Mouse (Mus musculus) adrenal gland, postnatal 36 days (tissue): ENCODE results near the gene Fbxl22. TPM values are rescaled to one million over a fixed set of nuclear protein-coding genes. Genes with fewer than 3 reads are reported as not detected.

Experiments used
- DNase-seq, 2 experiments: peaks; one replicate each; pipeline ENCODE4 v3.0.0; 2021; ENCODE audit warnings: mixed read lengths in 1 of 2
- total RNA-seq, 2 experiments: library from RNA; stranded (reverse); gene quantifications; 2 replicates each; pipeline ENCODE4 v1.2.3; 2021

The Fbxl22 gene
- total RNA-seq, 2 experiments from 2014 or later = 0.30 to 0.63 TPM

DNA sequence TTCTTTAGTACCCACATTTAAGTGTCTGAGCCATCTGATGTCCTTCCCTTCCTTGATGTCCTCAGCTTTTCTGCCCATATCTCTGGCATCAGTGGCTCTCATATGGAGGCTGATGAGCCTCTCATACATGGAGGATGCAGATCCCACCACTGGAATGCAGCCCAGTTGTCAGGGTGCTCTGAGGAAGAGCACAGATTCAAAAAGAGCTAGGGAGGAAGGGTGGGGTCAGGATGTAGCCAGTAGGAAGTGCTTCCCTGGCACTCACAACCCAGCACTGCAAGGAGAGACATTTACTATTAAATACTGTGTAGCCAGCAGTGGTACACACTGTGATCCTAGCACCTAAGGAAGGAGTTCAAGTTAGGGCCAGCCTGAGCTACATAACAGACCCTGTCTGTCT, 8.0 kb downstream of the Fbxl22 start:
- no peak for DNase-seq

DNA sequence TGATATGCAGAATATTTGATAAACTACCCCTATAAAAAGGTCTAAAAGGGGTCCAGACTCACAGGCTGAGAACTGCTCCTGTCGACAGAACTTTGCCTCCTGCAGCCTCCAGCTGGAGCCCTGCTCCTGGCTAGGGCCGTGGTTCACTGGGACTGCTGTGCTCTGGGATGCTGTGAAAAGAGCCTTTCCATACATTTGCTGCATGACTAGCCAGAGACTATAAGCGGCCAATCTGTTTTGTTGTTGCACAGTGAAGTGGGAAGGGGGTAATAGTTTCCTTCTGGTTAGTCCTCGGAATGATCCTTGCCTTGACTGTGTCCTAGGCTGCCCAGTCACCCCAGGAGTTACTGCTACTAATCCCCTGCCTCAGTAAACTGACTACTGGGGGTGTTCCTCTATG, 8.4 kb downstream of the Fbxl22 start:
- no peak for DNase-seq

DNA sequence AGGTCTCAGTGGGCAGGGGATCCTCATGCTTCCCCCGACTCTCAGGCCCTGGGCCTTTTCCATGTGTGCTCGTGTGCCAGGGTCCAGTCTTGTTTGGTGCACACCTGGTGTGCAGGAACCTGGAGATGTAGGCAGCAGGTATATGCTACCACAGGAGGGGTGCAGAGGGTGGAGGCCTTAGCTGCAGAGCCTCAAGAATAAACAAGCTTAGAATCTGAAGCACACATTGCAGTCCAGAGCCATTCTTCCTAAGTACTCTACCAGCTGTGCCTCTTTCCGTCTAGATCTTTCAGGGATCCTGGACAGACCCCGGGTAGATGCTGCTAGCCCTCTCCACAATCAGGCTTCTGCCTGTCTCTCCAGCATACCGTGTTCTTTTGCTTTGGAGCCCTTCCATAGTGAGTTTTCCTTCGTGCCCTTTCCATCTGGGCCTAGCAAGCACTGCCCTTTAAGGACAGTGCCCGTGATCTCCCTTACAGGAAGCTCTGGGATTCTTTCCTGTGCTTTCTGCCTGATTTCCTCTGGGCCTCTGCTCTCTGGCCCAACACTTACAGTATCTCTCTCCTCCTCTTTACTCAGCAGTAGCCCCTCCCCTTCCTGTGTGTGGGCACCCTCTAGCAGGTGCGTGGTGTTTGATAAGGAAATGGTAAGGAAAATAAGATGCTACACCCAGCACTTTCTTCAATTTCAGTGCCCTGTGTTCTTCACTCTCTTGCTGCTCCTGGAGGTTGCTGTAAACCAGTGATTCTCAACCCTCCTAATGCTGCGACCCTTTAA, 9.1 kb downstream of the Fbxl22 start:
- DNase-seq = no peak

DNA sequence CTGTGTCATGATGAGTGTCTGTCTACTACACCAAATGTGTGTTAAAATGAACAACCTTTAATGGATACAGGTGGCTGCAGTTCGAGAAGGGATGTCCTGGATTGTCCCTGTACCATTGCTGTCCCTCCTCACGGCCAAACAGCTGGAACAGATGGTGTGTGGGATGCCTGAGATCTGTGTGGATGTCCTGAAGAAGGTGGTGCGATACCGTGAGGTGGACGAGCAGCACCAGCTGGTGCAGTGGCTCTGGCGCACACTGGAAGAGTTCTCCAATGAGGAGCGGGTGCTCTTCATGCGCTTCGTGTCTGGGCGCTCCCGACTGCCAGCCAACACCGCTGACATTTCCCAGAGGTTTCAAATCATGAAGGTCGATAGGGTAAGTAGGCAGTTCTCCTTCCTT, 9.9 kb downstream of the Fbxl22 start:
- no peak for DNase-seq

DNA sequence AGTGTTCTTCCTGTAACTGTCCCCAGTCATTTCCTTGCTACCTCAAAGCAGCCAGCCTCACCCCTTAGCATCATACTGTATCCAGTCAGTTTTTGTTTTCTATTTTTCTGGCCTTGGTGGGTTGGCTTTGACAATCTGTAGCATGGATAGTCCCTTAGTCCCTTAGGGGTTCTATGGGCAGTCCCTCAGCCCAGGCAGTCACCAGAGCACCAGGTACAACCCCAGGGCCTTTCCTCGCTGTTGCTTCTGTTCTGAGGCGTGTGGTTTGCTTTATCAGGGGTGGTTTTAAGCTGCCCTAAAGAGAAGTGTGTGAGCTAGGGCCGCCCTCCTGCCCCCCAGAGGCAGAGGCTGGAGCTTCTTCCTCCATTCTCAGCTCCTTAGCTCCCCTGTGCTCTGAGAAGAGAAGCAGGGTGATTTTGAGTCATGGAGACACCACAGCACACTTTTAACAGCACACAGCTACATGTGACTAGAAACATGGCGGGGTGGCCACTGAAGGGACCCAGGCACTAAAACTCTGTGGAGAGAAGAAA, 10.4 kb downstream of the Fbxl22 start:
- DNase-seq = no peak

DNA sequence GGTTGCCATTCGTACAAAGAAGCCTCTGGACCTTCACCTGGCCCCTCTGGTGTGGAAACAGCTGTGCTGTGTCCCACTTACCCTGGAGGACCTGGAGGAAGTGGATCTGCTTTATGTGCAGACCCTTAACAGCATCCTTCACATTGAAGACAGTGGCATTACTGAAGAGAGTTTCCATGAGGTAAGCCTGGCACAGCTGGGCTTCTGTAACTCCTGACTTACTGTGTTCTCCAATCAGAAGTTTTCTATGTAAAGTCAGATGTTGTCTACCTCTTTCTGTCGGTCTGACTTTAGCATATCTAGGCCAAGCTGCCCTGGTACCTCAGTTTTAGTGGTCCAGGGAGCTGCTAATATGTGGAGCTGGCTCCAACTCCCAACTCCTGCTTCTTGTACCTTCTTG, 13.1 kb downstream of the Fbxl22 start:
- DNase-seq = no peak

DNA sequence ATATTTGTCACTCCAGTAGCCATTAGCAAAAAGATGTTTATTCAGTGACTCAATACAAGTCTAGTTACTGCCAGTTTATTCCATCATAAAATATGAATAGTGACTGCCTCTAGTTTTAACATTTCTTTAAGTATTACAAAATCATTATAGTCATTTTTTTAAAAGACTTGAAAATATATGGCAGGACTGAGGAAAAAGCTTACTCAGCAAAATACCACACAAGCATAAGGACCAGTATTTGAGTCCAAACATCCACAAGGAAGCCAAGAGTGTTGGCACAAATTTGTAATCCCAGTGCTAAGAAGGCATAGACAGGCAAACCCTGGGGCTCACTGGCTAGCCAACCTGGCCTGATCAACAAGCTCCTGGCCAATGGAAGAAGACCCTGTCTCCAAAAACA, 20.4 kb downstream of the Fbxl22 start:
- no peak for DNase-seq

DNA sequence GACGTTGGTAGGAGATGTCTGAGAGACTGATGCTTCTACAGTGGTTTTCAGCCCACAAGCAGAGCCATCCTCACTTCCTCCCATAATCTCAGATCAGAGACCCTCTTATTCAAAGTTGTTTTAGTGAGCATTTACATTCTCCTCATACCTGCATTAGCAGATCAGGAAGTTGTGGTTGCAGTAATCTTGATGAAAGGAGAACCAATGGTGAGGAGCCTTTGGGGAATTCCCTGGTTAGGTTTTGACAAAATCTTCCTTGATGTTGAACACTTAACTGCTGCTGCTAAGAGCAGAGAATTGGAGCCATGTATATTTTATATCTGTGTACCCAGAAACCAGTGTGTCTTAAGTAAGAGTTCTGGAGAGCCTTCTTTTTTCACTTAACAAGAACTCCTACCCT, 22.0 kb downstream of the Fbxl22 start:
- DNase-seq = no peak

DNA sequence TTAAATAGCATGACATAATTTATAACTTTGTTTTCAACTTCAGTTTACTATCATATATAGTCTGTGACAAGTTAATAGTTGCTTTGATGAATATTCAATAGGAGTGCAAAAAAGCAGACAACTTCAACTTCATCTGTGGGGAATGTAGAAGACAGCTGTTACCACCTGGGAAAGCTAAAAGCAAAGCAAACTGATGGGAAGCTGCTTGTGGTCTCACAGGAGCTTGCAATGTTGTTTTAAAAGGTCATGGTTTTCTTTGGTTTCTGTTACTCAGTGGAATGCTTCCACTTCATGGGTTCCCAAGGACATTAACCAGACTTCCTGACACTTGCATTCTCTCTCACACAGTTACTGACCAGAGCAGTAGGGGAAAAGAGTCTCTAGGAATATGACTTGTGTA, 25.6 kb downstream of the Fbxl22 start:
- DNase-seq = no peak

DNA sequence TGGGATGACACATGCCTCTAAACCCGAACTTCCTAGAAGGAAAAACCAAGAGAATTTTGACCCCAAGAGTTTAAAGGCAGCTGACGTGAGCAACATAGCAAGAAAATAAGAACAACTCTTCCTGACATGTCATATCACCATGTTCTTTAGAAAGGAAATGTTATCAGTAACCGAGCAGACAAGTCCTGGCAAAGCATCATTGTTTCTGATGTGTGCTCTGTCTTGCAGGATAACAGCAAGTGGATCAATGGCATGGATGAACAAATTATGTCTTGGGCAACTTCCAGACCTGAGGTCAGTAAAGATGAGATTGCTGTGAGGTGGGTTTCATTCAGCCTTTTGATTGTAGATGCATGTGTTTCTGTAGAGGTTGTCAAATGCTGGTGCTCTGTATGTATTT, 31.0 kb downstream of the Fbxl22 start:
- no peak for DNase-seq

DNA sequence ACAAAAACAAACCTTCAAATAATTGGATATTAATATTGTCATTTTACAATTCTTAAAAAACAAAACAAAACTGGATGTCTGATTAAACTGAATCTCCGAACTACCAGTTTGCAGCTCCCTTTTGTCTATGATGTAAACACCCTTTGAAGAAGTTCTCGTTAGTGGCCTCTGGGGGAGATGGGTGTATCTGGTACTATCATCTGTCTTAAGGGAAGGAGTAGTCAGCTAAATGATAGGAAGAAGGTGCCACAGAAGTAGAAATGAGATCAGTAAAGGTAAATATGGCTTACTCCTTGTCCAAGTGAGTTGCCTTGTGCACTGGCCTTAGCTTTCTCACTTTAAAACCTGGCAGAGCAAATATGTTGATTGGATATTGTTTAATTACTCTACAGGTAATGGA, 36.6 kb downstream of the Fbxl22 start:
- DNase-seq = no peak

DNA sequence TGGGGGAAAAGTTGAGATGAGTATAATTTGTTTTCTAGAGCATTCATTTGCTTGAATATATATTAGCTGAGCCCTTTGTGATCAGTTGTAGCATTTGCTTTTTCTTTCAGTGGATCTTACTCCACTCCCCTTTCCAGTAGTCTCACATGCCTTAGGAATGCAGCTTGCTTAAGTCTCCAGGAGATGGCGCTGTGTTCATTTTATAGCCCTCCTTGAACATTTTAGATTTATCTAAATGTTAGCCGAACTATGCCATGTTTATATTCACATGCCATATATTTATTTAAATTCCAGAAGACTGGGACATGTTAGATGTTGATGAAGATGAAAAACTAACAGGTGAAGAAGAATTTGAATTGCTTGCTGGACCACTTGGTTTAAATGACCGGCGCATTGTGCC, 49.3 kb downstream of the Fbxl22 start:
- peak; percentile 20 to 35 for DNase-seq

Other genes starting within 250 kb of the Fbxl22 start
- 10 to 100 TPM; 38.9 to 47.6 TPM for gene Herc1, start 164.1 kb downstream of the Fbxl22 start, total RNA-seq
- gene Usp3, start 78.5 kb upstream of the Fbxl22 start, total RNA-seq = 10 to 100 TPM; 31.2 to 38.7 TPM
- gene Car12, start 199.1 kb upstream of the Fbxl22 start, total RNA-seq = under 1 TPM; 0.13 to 0.23 TPM